Mouse (Mus musculus) frontal cortex, postnatal 36 days (tissue): Measurements from ENCODE around the gene Zfp11.
"Not testable (repeated sequence)": the region's sequence is repeated elsewhere in the genome, so short reads cannot be mapped to it uniquely, and the experiment has no call there.

ENCODE experiments used
- DNase-seq, 2 experiments: peaks; one replicate each; pipeline ENCODE4 v3.0.0; 2022; ENCODE audit warnings: low spot score in 2 of 2

Gene Zfp11

GRCm38 (mm10) chr5:129670036-129670458 is at the start of gene Zfp11:
TSS of gene Zfp11 (minus strand) at chr5:129670099.
- DNase-seq, result peak; percentile 83 to 84

- DNase-seq, result no peak
Observed at GRCm38 (mm10) chr5:129717016-129717415, 47.1 kb upstream of the Zfp11 start.

GRCm38 (mm10) chr5:129715326-129715861 is 45.5 kb upstream of the Zfp11 start, which contains the start of gene Mrps17:
TSS of gene Mrps17 (plus strand) at chr5:129715497.
- DNase-seq, result peak; percentile 90 to 93

- DNase-seq, result no peak
Observed at GRCm38 (mm10) chr5:129708412-129708811, 38.5 kb upstream of the Zfp11 start, which contains the start of gene Sept14. TSS of gene Sept14 (minus strand) at chr5:129708512.

GRCm38 (mm10) chr5:129703368-129703767 is 33.5 kb upstream of the Zfp11 start:
- DNase-seq, result no peak

GRCm38 (mm10) chr5:129701706-129702105 is 31.8 kb upstream of the Zfp11 start:
- DNase-seq, result no peak

- no peak for DNase-seq
Observed at GRCm38 (mm10) chr5:129700506-129700905, 30.6 kb upstream of the Zfp11 start.

- DNase-seq, result no peak
Observed at GRCm38 (mm10) chr5:129690528-129690927, 20.6 kb upstream of the Zfp11 start.

GRCm38 (mm10) chr5:129687621-129688020 is 17.7 kb upstream of the Zfp11 start:
- no peak for DNase-seq

GRCm38 (mm10) chr5:129685141-129685540 is 15.2 kb upstream of the Zfp11 start:
- DNase-seq, result not testable (repeated sequence)

- no peak for DNase-seq
Observed at GRCm38 (mm10) chr5:129669453-129670035, 355 bp downstream of the Zfp11 start.

- DNase-seq, result peak in 1 of 2 experiments; percentile 10
Observed at GRCm38 (mm10) chr5:129667851-129668250, 2.0 kb downstream of the Zfp11 start.

- peak in 1 of 2 experiments; percentile 29 for DNase-seq
Observed at GRCm38 (mm10) chr5:129666271-129666909, 3.5 kb downstream of the Zfp11 start.

GRCm38 (mm10) chr5:129664090-129664489 is 5.8 kb downstream of the Zfp11 start:
- no peak for DNase-seq

- DNase-seq, result no peak
Observed at GRCm38 (mm10) chr5:129657931-129658330, 12.0 kb downstream of the Zfp11 start.

- no peak for DNase-seq
Observed at GRCm38 (mm10) chr5:129657016-129657415, 12.9 kb downstream of the Zfp11 start.

GRCm38 (mm10) chr5:129650858-129651257 is 19.0 kb downstream of the Zfp11 start:
- no peak for DNase-seq

- DNase-seq, result not testable (repeated sequence)
Observed at GRCm38 (mm10) chr5:129632270-129633250, 37.3 kb downstream of the Zfp11 start.

- not testable (repeated sequence) for DNase-seq
Observed at GRCm38 (mm10) chr5:129626586-129626985, 43.3 kb downstream of the Zfp11 start.

GRCm38 (mm10) chr5:129626099-129626498 is 43.8 kb downstream of the Zfp11 start:
- DNase-seq, result no peak

GRCm38 (mm10) chr5:129621361-129621760 is 48.5 kb downstream of the Zfp11 start:
- DNase-seq, result no peak

- DNase-seq, result not testable (repeated sequence)
Observed at GRCm38 (mm10) chr5:129620600-129620999, 49.3 kb downstream of the Zfp11 start.
